Mouse (Mus musculus): Measurements from ENCODE around the gene Sipa1l2. TPM values are rescaled to one million over a fixed set of nuclear protein-coding genes. Genes with fewer than 3 reads are reported as not detected.
A peak's percentile ranks its signal among the peaks of the same experiment; 100 is the strongest.
"Not testable (repeated sequence)": the region's sequence is repeated elsewhere in the genome, so short reads cannot be mapped to it uniquely, and the experiment has no call there.

Sipa1l2 gene
- total RNA-seq, 2 experiments from 2014 or later: 36.4 to 40.7 TPM

GRCm38 (mm10) chr8:125423861-125424260, 145.7 kb downstream of the Sipa1l2 start:
- intact Hi-C loops (cut with DNase I): no loop called here
- DNase-seq: no peak

DNA sequence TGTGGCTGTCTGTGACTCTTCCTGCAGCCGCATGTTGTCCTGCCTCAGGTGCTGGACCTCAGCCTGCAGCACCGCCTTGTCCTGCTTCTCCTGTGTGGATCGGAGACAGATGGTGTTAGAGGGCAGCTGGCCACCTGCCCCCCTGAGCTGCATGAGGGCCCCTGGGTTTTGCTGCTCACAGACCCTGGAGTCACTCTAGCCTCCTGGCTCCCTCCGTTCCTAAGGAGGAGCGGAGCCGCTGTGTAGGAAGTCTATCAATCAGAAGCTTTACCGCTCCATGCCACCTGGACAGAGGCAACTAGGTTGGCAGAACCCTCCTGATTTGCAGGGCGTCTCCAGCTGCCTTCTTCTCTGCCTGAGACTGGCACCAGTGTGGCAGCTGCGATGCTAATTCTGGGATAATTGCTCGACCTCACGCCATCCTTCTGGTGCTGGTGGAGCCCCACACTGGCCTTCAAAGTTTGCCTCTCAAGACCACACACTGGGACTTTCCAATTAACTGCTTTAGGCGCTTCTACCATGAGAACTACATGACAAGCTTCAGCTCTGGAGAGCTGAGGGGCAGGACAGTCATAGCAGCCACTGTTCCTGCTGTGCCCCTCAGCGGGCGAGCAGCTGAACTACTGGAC, 150.3 kb downstream of the Sipa1l2 start:
- intact Hi-C loops (cut with DNase I): no loop called here
- DNase-seq: no peak

- DNase-seq: no peak
- intact Hi-C loops (cut with DNase I): no loop called here
Measured at GRCm38 (mm10) chr8:125416146-125416545, 153.5 kb downstream of the Sipa1l2 start.

DNA sequence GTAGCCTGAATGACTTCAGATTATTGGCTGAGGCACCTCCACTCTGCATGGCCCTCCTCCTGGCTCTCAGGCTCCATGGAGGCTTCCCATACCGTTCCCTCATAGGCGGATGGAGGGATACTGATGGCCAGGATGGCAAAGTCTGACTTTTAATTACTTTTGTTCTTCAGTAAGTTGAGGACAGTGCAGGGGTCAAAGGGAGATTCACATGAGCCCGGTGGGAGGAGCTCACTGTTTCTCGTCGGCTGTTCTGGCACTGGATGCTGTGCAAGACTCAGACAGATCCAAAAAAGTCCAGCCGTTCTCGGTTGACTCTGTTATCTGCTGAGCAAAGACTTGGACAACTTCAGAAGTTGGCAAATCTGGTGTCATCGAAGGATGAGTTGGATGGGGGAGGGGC, 155.0 kb downstream of the Sipa1l2 start:
- intact Hi-C loops (cut with DNase I): no loop called here
- DNase-seq: no peak

- DNase-seq: no peak
- intact Hi-C loops (cut with DNase I): no loop called here
Measured at GRCm38 (mm10) chr8:125413001-125413909, 156.4 kb downstream of the Sipa1l2 start.

- DNase-seq: no peak
- intact Hi-C loops (cut with DNase I): no loop called here
Measured at GRCm38 (mm10) chr8:125410646-125411045, 159.0 kb downstream of the Sipa1l2 start.

DNA sequence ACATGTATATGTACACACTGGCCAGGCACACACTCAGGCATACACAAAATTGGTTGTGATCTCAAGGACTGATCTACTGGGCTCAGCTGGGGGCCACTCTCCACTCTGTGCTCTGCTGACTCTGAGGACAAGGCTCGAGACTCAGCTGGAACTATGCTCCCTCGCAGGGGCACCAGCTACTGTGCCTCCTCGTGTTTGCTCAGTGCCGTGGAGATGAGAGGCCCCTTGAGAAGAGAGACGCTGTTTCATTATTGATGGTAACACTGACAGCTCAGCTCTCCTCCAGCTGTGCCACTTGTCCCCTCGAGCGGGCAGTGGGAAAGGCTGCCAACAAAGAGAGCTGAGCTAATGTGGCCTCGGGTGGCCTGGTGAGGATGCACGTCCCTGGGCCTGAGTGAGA, 161.9 kb downstream of the Sipa1l2 start:
- no peak for DNase-seq
- intact Hi-C loops (cut with DNase I): no loop called here

- no peak for DNase-seq
- intact Hi-C loops (cut with DNase I): no loop called here
Measured at GRCm38 (mm10) chr8:125406453-125406852, 163.2 kb downstream of the Sipa1l2 start.

DNA sequence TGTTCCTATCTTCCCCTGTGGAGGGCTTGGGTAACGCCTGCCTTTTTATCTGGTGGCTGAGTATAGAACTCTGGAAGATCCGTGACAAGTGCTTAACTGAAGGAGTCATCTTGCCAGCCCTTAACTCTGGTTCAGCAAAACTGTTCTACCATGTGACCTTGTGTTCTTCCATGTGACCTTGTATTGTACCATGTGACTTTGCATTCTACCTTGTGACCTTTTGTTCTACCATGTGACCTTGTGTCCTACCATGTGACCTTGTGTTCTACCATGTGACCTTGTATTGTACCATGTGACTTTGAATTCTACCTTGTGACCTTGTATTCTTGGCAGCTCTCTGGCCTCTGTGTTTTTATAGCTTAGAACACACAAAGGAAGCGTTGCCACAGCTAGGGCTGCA, 168.3 kb downstream of the Sipa1l2 start:
- DNase-seq: no peak
- intact Hi-C loops (cut with DNase I): no loop called here

DNA sequence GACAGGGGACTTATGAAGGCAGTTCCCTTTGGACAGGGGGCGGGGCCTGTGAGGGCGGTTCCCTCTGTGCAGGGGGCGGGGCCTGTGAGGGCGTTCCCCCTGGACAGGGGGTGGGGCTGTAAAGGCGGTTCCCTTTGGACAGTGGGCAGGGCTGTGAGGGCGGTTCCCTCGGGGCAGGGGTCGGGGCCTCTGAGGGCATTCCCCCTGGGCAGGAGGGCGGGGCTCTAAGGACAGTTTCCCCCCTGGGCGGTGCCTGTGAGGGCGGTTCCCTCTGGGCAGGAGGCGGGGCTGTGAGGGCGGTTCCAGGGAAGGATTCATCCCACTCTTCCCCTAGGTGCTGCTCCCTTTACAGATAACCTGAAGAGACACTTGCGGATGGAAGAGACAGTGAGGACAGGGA, 171.6 kb downstream of the Sipa1l2 start:
- no peak for DNase-seq
- intact Hi-C loops (cut with DNase I): no loop called here

DNA sequence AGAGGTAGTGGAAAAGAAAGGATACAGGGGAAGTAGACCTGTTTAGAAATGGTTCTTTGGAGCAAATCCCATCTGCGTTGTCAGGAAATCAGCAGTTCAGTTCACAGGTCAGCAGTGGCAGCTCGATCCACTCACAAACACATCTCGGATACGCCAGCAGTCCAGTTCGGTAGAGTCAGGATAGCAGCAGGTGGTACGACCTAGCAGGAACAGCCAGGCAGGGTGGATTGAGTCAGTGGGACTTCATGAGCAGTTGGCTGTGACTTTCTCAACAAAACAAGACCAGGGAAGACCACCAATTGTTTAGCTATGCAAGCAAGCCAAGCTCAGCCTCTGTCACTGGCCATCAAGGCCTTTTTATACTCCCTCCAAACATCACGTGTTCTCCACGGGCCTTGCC, 173.9 kb downstream of the Sipa1l2 start:
- intact Hi-C loops (cut with DNase I); DNase-seq: not testable (repeated sequence)

DNA sequence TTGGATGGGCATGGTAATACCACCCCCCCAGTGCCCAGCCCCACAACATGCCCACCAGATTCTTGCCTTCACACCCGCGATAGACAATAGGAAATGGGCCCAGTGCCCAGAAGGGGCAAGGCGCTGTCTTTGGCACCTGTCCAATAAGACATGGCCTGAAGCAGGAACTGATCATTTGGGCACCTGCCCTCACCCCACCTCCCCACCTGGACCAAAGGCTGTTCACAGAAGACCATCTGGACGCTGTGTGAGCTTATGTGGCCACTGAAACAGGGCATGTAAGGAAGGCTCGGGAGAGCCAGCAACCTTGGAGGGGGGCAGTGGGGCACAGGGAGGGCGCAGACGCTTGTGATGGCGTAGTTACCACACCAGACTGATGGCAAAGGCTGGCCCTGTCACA, 174.6 kb downstream of the Sipa1l2 start:
- intact Hi-C loops (cut with DNase I): no loop called here
- no peak for DNase-seq

GRCm38 (mm10) chr8:125391685-125392084, 177.9 kb downstream of the Sipa1l2 start:
- no peak for DNase-seq
- intact Hi-C loops (cut with DNase I): loop anchor here (2.0 kb wide), 1 partner anchor 41 kb away; no protein-coding TSS in a partner anchor

DNA sequence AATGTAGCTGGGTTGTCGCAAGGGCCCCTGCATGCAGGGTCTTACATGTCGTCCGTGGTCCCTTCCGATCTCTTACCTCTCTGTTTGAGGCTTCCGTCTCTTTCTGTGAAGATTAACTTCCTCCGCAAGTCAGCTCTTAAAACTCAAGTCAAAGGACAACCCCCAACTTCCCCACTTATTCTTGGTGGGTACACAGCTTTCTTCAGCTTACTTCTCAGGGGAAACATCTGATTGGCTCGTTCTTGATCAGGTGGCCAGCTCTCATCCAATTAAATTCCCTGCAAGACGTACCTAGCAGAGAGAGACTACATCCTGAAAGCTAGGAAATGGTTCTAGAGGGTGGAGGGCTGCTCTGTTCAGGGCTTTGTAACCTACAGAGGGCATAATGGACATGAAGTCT, 178.3 kb downstream of the Sipa1l2 start:
- intact Hi-C loops (cut with DNase I): loop anchor here (2.0 kb wide), 1 partner anchor 40 kb away; no protein-coding TSS in a partner anchor

GRCm38 (mm10) chr8:125390506-125390895, 179.1 kb downstream of the Sipa1l2 start:
- no peak for DNase-seq
- intact Hi-C loops (cut with DNase I): loop anchor here (2.0 kb wide), 1 partner anchor 40 kb away; no protein-coding TSS in a partner anchor

More for the DNA sequence above, 178.3 kb downstream of the Sipa1l2 start:
- DNase-seq: no peak

DNA sequence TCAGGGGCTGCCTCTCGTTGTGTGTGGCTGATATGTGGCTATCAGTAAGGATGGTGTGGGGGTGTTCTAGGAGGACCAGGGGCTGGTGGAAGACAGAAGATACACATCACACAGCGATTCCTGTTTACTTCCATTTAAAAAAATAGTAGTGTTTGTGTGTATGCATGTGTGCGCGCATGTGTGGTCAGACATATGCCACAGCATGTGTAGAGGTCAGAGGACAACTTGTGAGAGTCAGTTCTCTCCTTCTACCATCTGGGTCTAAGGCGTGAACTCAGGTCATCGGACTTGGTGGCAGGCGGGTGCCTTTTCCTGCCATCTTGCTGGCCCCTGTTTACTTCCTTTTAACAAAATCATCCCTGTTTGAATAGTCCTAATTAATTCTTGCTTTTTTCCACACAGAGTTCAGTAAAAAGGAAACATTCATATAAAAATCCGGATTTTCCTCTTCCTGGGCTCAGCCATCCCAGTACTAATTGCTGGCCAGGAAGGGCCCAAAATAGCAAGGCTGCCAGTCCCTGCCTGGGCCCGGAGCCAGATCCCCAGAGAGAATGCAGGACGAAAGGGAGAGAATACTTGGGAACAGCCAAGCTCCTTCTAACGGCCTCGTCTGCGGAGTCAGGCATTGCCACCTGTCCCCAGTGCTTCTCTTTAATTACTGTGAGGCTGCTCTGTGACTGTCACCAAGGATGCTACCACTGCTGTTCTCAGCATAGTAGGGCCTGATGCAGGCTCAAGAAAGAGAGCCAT, 179.7 kb downstream of the Sipa1l2 start:
- intact Hi-C loops (cut with DNase I): loop anchor here (2.0 to 5.0 kb wide), 2 partner anchors 39 to 98 kb away; no protein-coding TSS in a partner anchor
- peak; percentile 64 to 73 for DNase-seq

DNA sequence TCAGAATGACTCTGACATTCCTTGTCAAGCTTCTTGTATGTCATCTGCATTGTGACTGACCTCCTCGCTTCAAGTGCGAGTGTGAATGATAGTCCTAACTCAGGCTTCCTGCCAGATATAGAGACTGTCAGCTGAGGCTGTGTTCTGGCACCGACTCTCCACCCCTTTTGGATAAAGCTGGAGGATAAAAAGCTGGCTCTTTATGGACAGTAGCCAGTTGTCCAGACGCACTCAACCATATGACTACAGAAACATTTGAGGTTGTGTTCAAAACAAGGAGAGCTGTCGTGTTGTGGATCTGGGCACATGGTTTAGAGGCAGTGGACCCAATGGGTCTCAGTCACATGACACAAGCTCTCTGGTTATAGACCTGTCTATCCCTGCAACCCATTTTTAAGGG, 180.3 kb downstream of the Sipa1l2 start:
- DNase-seq: peak in 1 of 2 experiments; percentile 55
- intact Hi-C loops (cut with DNase I): loop anchor here (5.0 kb wide), 1 partner anchor 97 kb away; no protein-coding TSS in a partner anchor

DNA sequence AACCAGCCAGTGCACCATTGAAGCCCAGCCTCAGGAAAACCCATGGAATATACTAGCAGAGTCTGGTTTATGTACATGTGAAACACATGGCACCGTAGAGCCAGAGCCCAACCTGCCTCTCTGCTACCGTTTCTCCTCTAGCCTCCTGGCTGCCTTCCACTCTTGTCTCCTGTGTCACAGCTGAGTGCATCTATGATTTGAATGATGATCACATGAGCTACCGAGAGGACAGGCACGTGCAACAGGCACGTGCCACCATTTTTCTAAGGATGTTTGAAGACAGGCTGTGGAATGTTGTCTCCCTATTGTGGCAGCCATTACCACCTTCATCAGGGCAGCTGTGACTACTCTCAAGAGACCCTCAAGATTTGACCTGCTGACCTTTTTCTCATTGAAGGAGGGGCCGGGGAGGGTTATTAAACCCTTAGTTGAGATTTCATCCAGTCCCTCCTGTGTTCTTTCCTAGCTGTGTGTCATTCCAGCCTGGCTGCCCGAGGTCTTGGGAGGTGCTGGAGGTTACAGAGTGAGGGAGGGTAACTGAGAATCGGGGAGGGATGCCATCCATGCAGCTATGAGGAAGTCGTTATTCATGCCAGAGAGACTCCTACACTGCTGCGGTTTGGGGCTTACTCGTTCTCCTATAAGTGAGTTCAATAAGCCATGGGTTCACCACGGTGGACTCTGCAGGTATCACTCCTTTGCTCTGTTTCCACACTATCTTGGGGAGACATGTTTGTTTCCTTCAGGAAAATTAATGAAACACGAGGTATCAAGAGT, 181.0 kb downstream of the Sipa1l2 start:
- DNase-seq: no peak
- intact Hi-C loops (cut with DNase I): loop anchor here (5.0 kb wide), 1 partner anchor 96 kb away; no protein-coding TSS in a partner anchor

DNA sequence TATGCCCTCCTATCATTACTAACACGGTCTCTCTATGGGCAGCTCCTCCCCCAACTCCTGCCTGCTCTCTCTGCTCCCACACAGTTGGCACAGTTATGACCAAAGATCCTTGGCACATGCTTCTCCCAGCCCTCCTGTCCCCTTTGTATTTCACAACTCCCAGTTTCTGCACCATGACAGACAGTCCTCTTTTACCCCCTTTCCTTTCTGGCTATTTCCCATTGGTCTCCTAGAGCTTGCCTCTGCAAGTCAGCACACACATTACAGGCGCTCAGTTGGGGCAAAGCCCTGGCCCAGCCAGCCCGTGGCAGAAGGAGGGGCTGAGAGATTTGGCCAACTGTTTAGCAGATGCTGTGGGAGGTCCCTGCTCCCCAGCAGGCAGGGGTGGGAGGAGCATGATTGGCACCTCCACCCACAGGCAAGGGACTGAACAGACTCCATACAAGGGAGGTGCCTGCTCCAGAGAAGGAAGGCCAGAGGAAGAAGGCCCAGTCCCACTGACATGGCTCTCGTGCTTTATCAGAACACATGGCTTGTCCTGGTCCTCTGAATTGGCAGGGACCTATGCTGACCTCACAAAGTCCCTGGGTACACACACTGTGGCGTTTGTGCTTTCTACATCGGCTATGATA, 184.0 kb downstream of the Sipa1l2 start:
- peak; percentile 57 to 59 for DNase-seq
- intact Hi-C loops (cut with DNase I): loop anchor here (2.0 to 5.0 kb wide), 2 partner anchors 17 to 93 kb away; no protein-coding TSS in a partner anchor
